Mouse (Mus musculus) myocyte (in vitro differentiated cells): ENCODE results near the gene Crcp.

Source experiments
- CEBPB ChIP-seq: IDR thresholded peaks from 2 replicates; pipeline ENCODE4 v1.6.1; 2011; ENCODE audit warnings: mild to moderate bottlenecking, moderate library complexity; ENCODE audit not compliant: poor library complexity, insufficient read depth, severe bottlenecking
- E2F4 ChIP-seq: IDR thresholded peaks from one replicate; pipeline ENCODE4 v1.6.1; 2011; ENCODE audit warnings: mild to moderate bottlenecking, control low read depth, moderate library complexity; ENCODE audit not compliant: insufficient read depth
- MAX ChIP-seq: IDR thresholded peaks from one replicate; pipeline ENCODE4 v1.6.1; 2011; ENCODE audit warnings: low read depth, mild to moderate bottlenecking, control low read depth
- MYOD1 ChIP-seq, 3 experiments: IDR thresholded peaks; one replicate each; pipeline ENCODE4 v1.6.1; 2011; ENCODE audit warnings: control low read depth in 2 of 3, low read depth in 2 of 3, mild to moderate bottlenecking in 2 of 3, moderate library complexity in 1 of 3; ENCODE audit not compliant: insufficient read length in 2 of 3, control insufficient read depth in 1 of 3
- MYOG ChIP-seq, 3 experiments: IDR thresholded peaks; one replicate each; pipeline ENCODE4 v1.6.1; 2011; ENCODE audit warnings: control low read depth in 2 of 3, low read depth in 2 of 3, mild to moderate bottlenecking in 2 of 3; ENCODE audit not compliant: insufficient read length in 2 of 3, control insufficient read depth in 1 of 3, insufficient read depth in 1 of 3
- POLR2A ChIP-seq: IDR thresholded peaks from one replicate; pipeline ENCODE4 v1.6.1; 2011; ENCODE audit warnings: low read depth, mild to moderate bottlenecking, control low read depth, moderate library complexity; ENCODE audit not compliant: insufficient read length
- POLR2AphosphoS2 ChIP-seq: IDR thresholded peaks from one replicate; pipeline ENCODE4 v1.6.1; 2011; ENCODE audit warnings: low read depth, control low read depth; ENCODE audit not compliant: insufficient read length
- REST ChIP-seq: IDR thresholded peaks from one replicate; pipeline ENCODE4 v1.6.1; 2011; ENCODE audit warnings: mild to moderate bottlenecking, control low read depth, moderate library complexity; ENCODE audit not compliant: insufficient read depth, insufficient read length
- SRF ChIP-seq: IDR thresholded peaks from one replicate; pipeline ENCODE4 v1.6.1; 2011; ENCODE audit warnings: low read depth; ENCODE audit not compliant: control insufficient read depth, insufficient read length
- TCF12 ChIP-seq: IDR thresholded peaks from one replicate; pipeline ENCODE4 v1.6.1; 2011; ENCODE audit warnings: mild to moderate bottlenecking, control low read depth; ENCODE audit not compliant: poor library complexity, insufficient read depth, severe bottlenecking
- TCF3 ChIP-seq: IDR thresholded peaks from one replicate; pipeline ENCODE4 v1.6.1; 2011; ENCODE audit warnings: low read depth, control low read depth; ENCODE audit not compliant: insufficient read length
- USF1 ChIP-seq: IDR thresholded peaks from one replicate; pipeline ENCODE4 v1.6.1; 2011; ENCODE audit warnings: low read depth, mild to moderate bottlenecking, control low read depth, moderate library complexity

GRCm38 (mm10) chr5:130088008-130088407 lies 58.9 kb downstream of the Crcp start:
- no peak for TF ChIP-seq USF1
- no peak for TF ChIP-seq E2F4
- TF ChIP-seq POLR2A = no peak
- TF ChIP-seq MYOD1 (IDR thresholded peaks at IDR 0.05; ENCODE audit: control insufficient read depth in 1 of 3, insufficient read length in 2 of 3, low read depth in 2 of 3) = no peak
- TF ChIP-seq TCF3 = no peak
- TF ChIP-seq TCF12 = no peak
- no peak for TF ChIP-seq CEBPB
- TF ChIP-seq POLR2AphosphoS2 = no peak
- TF ChIP-seq MAX = no peak
- no peak for TF ChIP-seq REST
- TF ChIP-seq MYOG (IDR thresholded peaks at IDR 0.05; ENCODE audit: control insufficient read depth in 1 of 3, insufficient read depth in 1 of 3, insufficient read length in 2 of 3, low read depth in 2 of 3) = no peak
- no peak for TF ChIP-seq SRF
